Comparison of ENCODE assay signal across 15 mouse cellular contexts in genomic region chr1:98079640-98080039, GRCm38 (mm10). TPM values are rescaled to one million over a fixed set of nuclear protein-coding genes. Genes with fewer than 3 reads are reported as not detected.
DNase-seq lines count a peak whose midpoint lies in the region; ATAC-seq and TF ChIP-seq lines count a peak whose summit lies in the region.
"Had no signal": no experiment of that assay in that cellular context is flagged by ENCODE, and none has a peak within 500 bp of the region (broad histone marks: within the 10 kb centered on the region; RNA-seq: fewer than 3 reads in every experiment).

No protein-coding gene starts in this region.

- no peaks in the 10 kb centered on the region for H3K27me3 ChIP-seq in lung, postnatal 0 days (replicated peaks; ENCODE audit: insufficient read depth, low read length)
- no peaks in the 10 kb centered on the region for H3K27me3 ChIP-seq in midbrain, embryonic 11.5 days (ENCODE audit: control insufficient read depth, insufficient read depth, low read length)
- H3K27me3 ChIP-seq: lung, embryonic 15.5 days; midbrain, embryonic 15.5 days had no signal

- no peak overlapping the region for H3K4me2 ChIP-seq in lung, postnatal 0 days (replicated peaks; ENCODE audit: low read depth, low read length)
- H3K4me2 ChIP-seq in midbrain, embryonic 11.5 days = no peak overlapping the region
- H3K4me2 ChIP-seq: hindbrain, embryonic 14.5 days; lung, embryonic 15.5 days; midbrain, embryonic 15.5 days had no signal

- H3K36me3 ChIP-seq in lung, postnatal 0 days (ENCODE audit: insufficient read depth, low read length) = no peaks in the 10 kb centered on the region
- H3K36me3 ChIP-seq in midbrain, embryonic 11.5 days (ENCODE audit: control insufficient read depth, insufficient read depth, low read length) = no peaks in the 10 kb centered on the region
- H3K36me3 ChIP-seq: lung, embryonic 15.5 days; midbrain, embryonic 15.5 days had no signal

- H3K9me3 ChIP-seq in lung, postnatal 0 days (ENCODE audit: low read length) = no peaks in the 10 kb centered on the region
- no peaks in the 10 kb centered on the region for H3K9me3 ChIP-seq in midbrain, embryonic 11.5 days (ENCODE audit: control insufficient read depth, low read length)
- H3K9me3 ChIP-seq: lung, embryonic 15.5 days; midbrain, embryonic 15.5 days had no signal

- peak; percentile 54 for DNase-seq in gastrocnemius, adult 2 months
- DNase-seq in gastrocnemius, adult 18-20 months (ENCODE audit: low spot score) = no peak
- DNase-seq in gastrocnemius, postnatal 14 days = peak; percentile 40
- DNase-seq in heart, postnatal 10 days = peak; percentile 48 to 56
- DNase-seq in lung, postnatal 0 days (ENCODE audit: low spot score) = peak; percentile 80
- no peak for DNase-seq in cerebellum, postnatal 10 days
- no peak for DNase-seq in midbrain, embryonic 11.5 days (ENCODE audit: low spot score, missing footprints)
- no peak for DNase-seq in adrenal gland, postnatal 25 days
- DNase-seq: cerebellum, adult 11 months; layer of hippocampus, adult 9-11 months; left cerebral cortex, postnatal 4 days; thymus, adult 2 months had no signal

- H3K4me3 ChIP-seq in gastrocnemius, adult 2 months = no peak overlapping the region
- H3K4me3 ChIP-seq in lung, postnatal 0 days (ENCODE audit: low read depth, low read length) = no peak overlapping the region
- H3K4me3 ChIP-seq in midbrain, embryonic 11.5 days (ENCODE audit: low read depth, low read length) = no peak overlapping the region
- H3K4me3 ChIP-seq: lung, embryonic 15.5 days; midbrain, embryonic 15.5 days had no signal

- peak overlapping the region; percentile 36 for H3K27ac ChIP-seq in gastrocnemius, adult 2 months
- H3K27ac ChIP-seq in lung, postnatal 0 days (ENCODE audit: low read length) = no peak overlapping the region
- no peak overlapping the region for H3K27ac ChIP-seq in midbrain, embryonic 11.5 days (ENCODE audit: low read depth, low read length)
- H3K27ac ChIP-seq: hindbrain, embryonic 14.5 days; lung, embryonic 15.5 days; midbrain, embryonic 15.5 days had no signal

- no peak for TF ChIP-seq CTCF in gastrocnemius, adult 2 months (IDR thresholded peaks at IDR 0.05)
- TF ChIP-seq CTCF in lung, postnatal 0 days (IDR thresholded peaks at IDR 0.05) = no peak

- ATAC-seq in lung, postnatal 0 days = peak; percentile 80
- ATAC-seq in midbrain, embryonic 11.5 days (ENCODE audit: low FRiP score) = no peak
- ATAC-seq: midbrain, embryonic 15.5 days had no signal

- 16% methylated on average over 7 of the region's 7 CpGs for WGBS in lung, postnatal 0 days
- 75% methylated on average over 7 of the region's 7 CpGs for WGBS in midbrain, embryonic 11.5 days

- intact Hi-C loops in gastrocnemius, adult 2 months (cut with DNase I) = no loop called here
- intact Hi-C loops in gastrocnemius, postnatal 14 days (cut with DNase I; ENCODE audit: low total_unique reads) = no loop called here
- intact Hi-C loops in heart, postnatal 10 days (cut with DNase I) = no loop called here

- no peak for TF ChIP-seq EP300 in lung, postnatal 0 days (IDR thresholded peaks at IDR 0.05)

- H3K9ac ChIP-seq in lung, postnatal 0 days (replicated peaks; ENCODE audit: low read depth) = no peak overlapping the region
- H3K9ac ChIP-seq in midbrain, embryonic 11.5 days (ENCODE audit: low read length) = no peak overlapping the region
- H3K9ac ChIP-seq: hindbrain, embryonic 14.5 days; lung, embryonic 15.5 days; midbrain, embryonic 15.5 days had no signal

- peaks cover 5% of the 10 kb centered on the region; the same call in 1 of the 2 replicates for H3K4me1 ChIP-seq in lung, postnatal 0 days (ENCODE audit: insufficient read depth, low read depth, low read length)
- no peaks in the 10 kb centered on the region for H3K4me1 ChIP-seq in midbrain, embryonic 11.5 days (ENCODE audit: control insufficient read depth, insufficient read depth, low read length)

RNA-seq across cellular contexts. Expression of gene Pam, which starts 15.8 kb away (rescaled TPM):
- 10 to 100 TPM; 27.6 to 39.9 TPM for total RNA-seq in gastrocnemius, adult 2 months (2021)
- total RNA-seq in gastrocnemius, adult 18-20 months (2021) = 10 to 100 TPM; 29.7 to 34.6 TPM
- 10 to 100 TPM; 61.1 to 72.7 TPM for total RNA-seq in gastrocnemius, postnatal 14 days (2021)
- 100 to 1,000 TPM; 636 to 706 TPM for total RNA-seq in heart, postnatal 10 days (2021)
- polyA plus RNA-seq in lung, postnatal 0 days (2015; fragmentation: Nextera tagmentation; extraction: Ambion mirVana) = 90.3 and 96.6 TPM in 2 replicates
- 21.1 and 21.2 TPM in 2 replicates for polyA plus RNA-seq in midbrain, embryonic 11.5 days (2014; fragmentation: Nextera tagmentation; extraction: Ambion mirVana)
- 341 and 367 TPM in 2 replicates for total RNA-seq in adrenal gland, postnatal 25 days (2021)

Comparison
In these comparisons a context has a peak if more than half of its experiments do, and no peak if none do; other contexts are left out.
1. DNase-seq: peak in gastrocnemius, adult 2 months (single experiment), gastrocnemius, postnatal 14 days (single experiment), heart, postnatal 10 days (2 of 2) and lung, postnatal 0 days (single experiment); none in gastrocnemius, adult 18-20 months (single experiment), cerebellum, postnatal 10 days (0 of 2), midbrain, embryonic 11.5 days (single experiment) and adrenal gland, postnatal 25 days (single experiment).